Mouse (Mus musculus) C2C12 (cell line): ENCODE results near the gene Gm7579.

ENCODE experiments used
- CTCF ChIP-seq: IDR thresholded peaks from one replicate; pipeline ENCODE4 v1.5.1; 2011; ENCODE audit not compliant: control insufficient read depth, insufficient read depth, insufficient read length
- MAX ChIP-seq: IDR thresholded peaks from one replicate; pipeline ENCODE4 v1.6.1; 2011; ENCODE audit warnings: mild to moderate bottlenecking, control low read depth
- MYOD1 ChIP-seq: IDR thresholded peaks from one replicate; pipeline ENCODE4 v1.6.1; 2011; ENCODE audit warnings: low read depth; ENCODE audit not compliant: control insufficient read depth, insufficient read length
- USF1 ChIP-seq: IDR thresholded peaks from one replicate; pipeline ENCODE4 v1.6.1; 2011; ENCODE audit warnings: low read depth, mild to moderate bottlenecking, control low read depth, moderate library complexity

- TF ChIP-seq CTCF (no peak), MAX (no peak), MYOD1 (no peak), USF1 (no peak)
These were observed 33.0 kb upstream of the Gm7579 start for GRCm38 (mm10) chr7:142178685-142179084.
